Mouse (Mus musculus): ENCODE data around the gene Slit1. TPM values are rescaled to one million over a fixed set of nuclear protein-coding genes. Genes with fewer than 3 reads are reported as not detected.

Gene Slit1
- polyA plus RNA-seq, 1 experiment from 2014 or later = 15.3 TPM

DNA sequence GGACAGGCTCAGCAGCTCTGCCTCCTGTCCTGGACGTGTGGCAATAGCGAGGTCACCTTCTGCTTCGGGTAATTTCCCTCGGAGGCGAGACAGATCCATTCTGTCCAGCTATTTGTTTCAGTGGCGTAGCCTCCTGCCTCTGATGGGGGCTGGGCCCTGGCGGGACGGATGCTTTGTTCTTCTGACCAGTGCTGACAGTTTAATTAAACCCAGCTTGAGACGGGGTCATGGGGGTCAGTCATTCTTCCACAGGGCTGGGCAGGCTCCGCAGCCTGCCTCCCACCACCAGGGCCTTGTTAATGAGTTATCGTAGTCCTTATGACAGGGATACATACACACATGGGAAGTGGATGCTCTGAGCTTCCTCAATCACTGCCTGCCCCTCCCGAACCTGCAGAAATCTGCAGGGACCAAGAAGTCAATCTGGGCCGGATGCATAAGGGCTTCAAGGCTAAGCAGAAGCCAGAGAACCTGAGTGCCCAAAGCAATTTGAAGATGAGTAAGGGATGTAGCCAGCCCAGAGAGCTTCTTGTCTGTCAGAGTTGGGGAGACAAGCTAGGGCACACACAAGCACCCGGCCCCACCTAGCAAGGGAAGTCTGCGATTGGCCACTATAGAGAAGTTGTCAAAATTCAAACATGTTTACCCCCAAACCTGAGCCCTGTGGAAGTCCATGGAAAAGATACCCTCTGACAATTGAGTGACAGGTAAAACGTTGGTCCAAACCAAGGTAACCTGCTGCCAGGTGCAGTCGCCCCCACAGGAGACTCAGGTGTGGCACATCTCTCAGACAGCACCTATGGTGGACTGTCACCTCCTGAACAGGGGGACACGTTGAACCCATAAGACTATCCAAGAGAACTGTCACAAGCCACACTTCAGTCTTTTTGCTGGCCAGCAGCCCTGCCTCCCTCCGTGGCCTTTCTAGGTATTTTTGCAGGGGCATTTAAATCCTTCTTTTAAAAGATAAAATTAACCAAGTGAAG is 26.9 kb downstream of the Slit1 start:
- Histone ChIP-seq H3K27me3 (ENCODE audit: control insufficient read depth, insufficient read depth, low read length) (0 out of 2 replicates have a peak, but pooled peaks cover 2% of the 10 kb centered on the region), H3K9me3 (ENCODE audit: control insufficient read depth, low read length) (no peaks in the 10 kb centered on the region), H3K9ac (ENCODE audit: low read length) (no peak overlapping the region), H3K27ac (ENCODE audit: low read depth, low read length) (peak overlapping the region; percentile 63), H3K4me1 (ENCODE audit: control insufficient read depth, insufficient read depth, low read length) (peaks cover 28% of the 10 kb centered on the region), H3K4me3 (ENCODE audit: low read depth, low read length) (no peak overlapping the region), H3K36me3 (ENCODE audit: control insufficient read depth, insufficient read depth, low read length) (no peaks in the 10 kb centered on the region), H3K4me2 (ENCODE audit: low read depth) (no peak overlapping the region)
- 18% methylated on average over 19 of the region's 19 CpGs for WGBS
- peak; percentile 76 for ATAC-seq (ENCODE audit: insufficient read depth, low FRiP score, low TSS enrichment)
- DNase-seq (ENCODE audit: low spot score) = peak; percentile 80

DNA sequence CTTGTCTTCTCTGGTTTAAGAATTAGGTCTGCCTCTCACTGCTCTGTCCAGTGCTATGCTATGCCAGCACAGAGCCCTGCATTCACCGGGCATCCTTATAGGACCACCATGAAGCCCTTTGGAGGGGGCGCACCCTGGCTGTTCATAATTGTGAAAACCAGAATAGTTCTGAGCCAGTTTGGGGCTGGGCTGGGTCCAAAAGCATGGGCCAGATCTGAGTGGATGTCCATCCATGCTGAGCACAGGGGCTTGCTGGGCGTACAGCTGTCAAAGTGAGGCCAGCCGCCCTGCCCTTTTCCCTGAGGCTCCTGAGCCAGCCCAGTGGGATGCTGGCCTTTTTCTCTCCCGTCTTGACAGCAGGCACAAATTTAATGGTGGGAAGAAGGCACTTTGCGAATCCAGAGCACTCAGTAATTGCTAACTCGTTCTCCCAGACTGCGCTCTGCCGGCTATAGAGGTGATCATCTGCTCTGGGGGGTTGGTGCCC is 29.0 kb downstream of the Slit1 start:
- no peak for ATAC-seq (ENCODE audit: insufficient read depth, low FRiP score, low TSS enrichment)
- no peak overlapping the region for H3K4me3 ChIP-seq (ENCODE audit: low read depth, low read length)
- H3K4me1 ChIP-seq (ENCODE audit: control insufficient read depth, insufficient read depth, low read length) = peaks cover 28% of the 10 kb centered on the region
- H3K9ac ChIP-seq (ENCODE audit: low read length) = no peak overlapping the region
- no peaks in the 10 kb centered on the region for H3K36me3 ChIP-seq (ENCODE audit: control insufficient read depth, insufficient read depth, low read length)
- 0 out of 2 replicates have a peak, but pooled peaks cover 2% of the 10 kb centered on the region for H3K27me3 ChIP-seq (ENCODE audit: control insufficient read depth, insufficient read depth, low read length)
- WGBS = 33% methylated on average over 9 of the region's 9 CpGs
- DNase-seq (ENCODE audit: low spot score) = no peak
- H3K4me2 ChIP-seq (ENCODE audit: low read depth) = no peak overlapping the region
- H3K27ac ChIP-seq (ENCODE audit: low read depth, low read length) = peak overlapping the region; percentile 15; the same call in 1 of the 2 replicates
- no peaks in the 10 kb centered on the region for H3K9me3 ChIP-seq (ENCODE audit: control insufficient read depth, low read length)

- Histone ChIP-seq H3K4me3 (ENCODE audit: low read depth, low read length) (no peak overlapping the region), H3K9ac (ENCODE audit: low read length) (no peak overlapping the region), H3K36me3 (ENCODE audit: control insufficient read depth, insufficient read depth, low read length) (no peaks in the 10 kb centered on the region), H3K27me3 (ENCODE audit: control insufficient read depth, insufficient read depth, low read length) (0 out of 2 replicates have a peak, but pooled peaks cover 2% of the 10 kb centered on the region), H3K9me3 (ENCODE audit: control insufficient read depth, low read length) (no peaks in the 10 kb centered on the region), H3K4me2 (ENCODE audit: low read depth) (no peak overlapping the region), H3K27ac (ENCODE audit: low read depth, low read length) (no peak overlapping the region), H3K4me1 (ENCODE audit: control insufficient read depth, insufficient read depth, low read length) (peaks cover 28% of the 10 kb centered on the region)
- WGBS = 92% methylated on average over 8 of the region's 8 CpGs
- DNase-seq (ENCODE audit: low spot score) (no peak), ATAC-seq (ENCODE audit: insufficient read depth, low FRiP score, low TSS enrichment) (no peak)
Observed at GRCm38 (mm10) chr19:41712829-41713228, 30.6 kb downstream of the Slit1 start.

- peaks cover 29% of the 10 kb centered on the region for H3K4me1 ChIP-seq (ENCODE audit: control insufficient read depth, insufficient read depth, low read length)
- WGBS = 90% methylated on average over 9 of the region's 9 CpGs
- H3K27ac ChIP-seq (ENCODE audit: low read depth, low read length) = no peak overlapping the region
- no peak overlapping the region for H3K9ac ChIP-seq (ENCODE audit: low read length)
- H3K4me3 ChIP-seq (ENCODE audit: low read depth, low read length) = no peak overlapping the region
- H3K36me3 ChIP-seq (ENCODE audit: control insufficient read depth, insufficient read depth, low read length) = no peaks in the 10 kb centered on the region
- ATAC-seq (ENCODE audit: insufficient read depth, low FRiP score, low TSS enrichment) = no peak
- H3K4me2 ChIP-seq (ENCODE audit: low read depth) = no peak overlapping the region
- no peak for DNase-seq (ENCODE audit: low spot score)
- H3K9me3 ChIP-seq (ENCODE audit: control insufficient read depth, low read length) = no peaks in the 10 kb centered on the region
- no peaks in the 10 kb centered on the region for H3K27me3 ChIP-seq (ENCODE audit: control insufficient read depth, insufficient read depth, low read length)
Observed at GRCm38 (mm10) chr19:41711665-41712064, 31.8 kb downstream of the Slit1 start.

DNA sequence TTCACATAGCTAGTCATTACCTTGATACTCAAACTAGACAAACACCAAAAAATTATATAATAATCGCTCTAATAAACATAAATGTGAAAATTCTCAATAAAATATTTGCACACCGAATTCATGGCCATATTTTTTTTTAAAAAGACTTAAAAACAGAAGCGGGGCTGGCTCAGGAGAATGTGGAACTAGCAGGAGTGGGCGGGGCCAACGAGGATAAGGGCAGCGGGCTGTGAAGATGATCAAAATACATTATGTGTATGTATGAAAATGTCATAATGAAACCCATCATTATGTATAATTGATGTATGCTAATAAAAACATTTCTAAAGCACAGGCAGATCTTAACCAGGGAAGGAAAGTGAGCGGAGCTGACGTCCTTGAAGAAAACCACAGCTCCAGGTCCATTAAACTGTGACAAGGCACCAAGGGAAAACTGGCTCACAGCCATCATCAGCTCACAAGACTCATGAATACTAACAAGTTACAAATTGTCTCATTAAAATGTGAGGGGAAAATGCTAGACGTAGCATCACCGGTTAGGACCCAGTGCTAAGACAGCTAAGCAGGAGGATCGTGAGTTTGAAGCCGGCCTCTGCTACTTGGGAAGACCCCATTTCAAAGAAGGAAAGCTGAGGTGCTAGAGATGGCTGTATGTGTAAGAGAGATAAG is 33.8 kb downstream of the Slit1 start:
- Histone ChIP-seq H3K27me3 (ENCODE audit: control insufficient read depth, insufficient read depth, low read length) (no peaks in the 10 kb centered on the region), H3K9ac (ENCODE audit: low read length) (no peak overlapping the region), H3K4me2 (ENCODE audit: low read depth) (no peak overlapping the region), H3K4me3 (ENCODE audit: low read depth, low read length) (no peak overlapping the region), H3K4me1 (ENCODE audit: control insufficient read depth, insufficient read depth, low read length) (peaks cover 38% of the 10 kb centered on the region), H3K9me3 (ENCODE audit: control insufficient read depth, low read length) (no peaks in the 10 kb centered on the region), H3K27ac (ENCODE audit: low read depth, low read length) (no peak overlapping the region), H3K36me3 (ENCODE audit: control insufficient read depth, insufficient read depth, low read length) (no peaks in the 10 kb centered on the region)
- WGBS = 86% methylated on average over 12 of the region's 12 CpGs
- ATAC-seq (ENCODE audit: insufficient read depth, low FRiP score, low TSS enrichment) (no peak), DNase-seq (ENCODE audit: low spot score) (no peak)

- H3K36me3 ChIP-seq (ENCODE audit: control insufficient read depth, insufficient read depth, low read length) = no peaks in the 10 kb centered on the region
- WGBS = 23% methylated on average over 12 of the region's 12 CpGs
- no peak overlapping the region for H3K9ac ChIP-seq (ENCODE audit: low read length)
- H3K4me3 ChIP-seq (ENCODE audit: low read depth, low read length) = no peak overlapping the region
- peaks cover 35% of the 10 kb centered on the region for H3K4me1 ChIP-seq (ENCODE audit: control insufficient read depth, insufficient read depth, low read length)
- DNase-seq (ENCODE audit: low spot score) (no peak), ATAC-seq (ENCODE audit: insufficient read depth, low FRiP score, low TSS enrichment) (no peak)
- no peak overlapping the region for H3K4me2 ChIP-seq (ENCODE audit: low read depth)
- no peak overlapping the region for H3K27ac ChIP-seq (ENCODE audit: low read depth, low read length)
- H3K27me3 ChIP-seq (ENCODE audit: control insufficient read depth, insufficient read depth, low read length) = no peaks in the 10 kb centered on the region
- no peaks in the 10 kb centered on the region for H3K9me3 ChIP-seq (ENCODE audit: control insufficient read depth, low read length)
Observed at GRCm38 (mm10) chr19:41707850-41708249, 35.6 kb downstream of the Slit1 start.

DNA sequence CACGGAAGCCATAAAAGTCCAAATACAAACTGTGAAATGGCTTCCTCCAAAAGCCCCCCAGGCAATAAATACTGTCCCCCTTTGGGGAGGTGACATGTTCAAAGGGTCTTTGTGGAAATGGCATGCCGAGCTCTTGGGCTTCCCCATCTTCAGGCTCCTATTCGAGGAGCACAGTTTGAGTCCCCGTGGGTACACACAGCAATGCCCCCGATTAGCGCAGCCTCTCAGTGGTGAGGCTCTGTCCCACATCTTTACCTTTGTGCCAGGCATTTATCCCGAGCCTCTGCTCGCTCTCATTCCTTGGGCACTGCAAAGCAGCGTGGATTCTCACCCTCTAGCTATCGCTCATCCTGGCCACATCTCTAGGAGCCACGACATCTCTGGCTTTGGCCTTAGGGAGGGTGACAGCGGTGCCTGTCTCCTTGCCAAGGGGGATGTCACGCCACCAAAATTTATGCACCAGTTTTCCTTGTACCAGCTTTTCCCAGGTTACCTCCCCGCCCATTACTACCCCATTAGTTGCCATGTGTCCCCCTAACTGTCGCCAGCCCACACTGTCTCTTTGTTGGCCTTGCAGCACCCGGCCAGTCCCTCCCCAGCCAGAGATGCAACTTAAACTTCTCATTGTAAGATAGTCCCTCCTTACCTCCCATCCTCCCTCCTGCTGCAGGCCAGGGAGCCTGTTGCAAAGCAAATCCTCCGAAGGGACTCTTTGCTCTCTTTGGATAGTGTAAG is 37.2 kb downstream of the Slit1 start:
- 47% methylated on average over 17 of the region's 17 CpGs for WGBS
- peak overlapping the region; percentile 10; the same call in 1 of the 2 replicates for H3K4me2 ChIP-seq (ENCODE audit: low read depth)
- H3K4me1 ChIP-seq (ENCODE audit: control insufficient read depth, insufficient read depth, low read length) = peaks cover 35% of the 10 kb centered on the region
- no peaks in the 10 kb centered on the region for H3K36me3 ChIP-seq (ENCODE audit: control insufficient read depth, insufficient read depth, low read length)
- peak; percentile 45 for ATAC-seq (ENCODE audit: insufficient read depth, low FRiP score, low TSS enrichment)
- no peak overlapping the region for H3K4me3 ChIP-seq (ENCODE audit: low read depth, low read length)
- H3K9ac ChIP-seq (ENCODE audit: low read length) = no peak overlapping the region; the same call in 1 of the 2 replicates
- no peak for DNase-seq (ENCODE audit: low spot score)
- H3K27ac ChIP-seq (ENCODE audit: low read depth, low read length) = peak overlapping the region; percentile 77
- no peaks in the 10 kb centered on the region for H3K9me3 ChIP-seq (ENCODE audit: control insufficient read depth, low read length)
- H3K27me3 ChIP-seq (ENCODE audit: control insufficient read depth, insufficient read depth, low read length) = 0 out of 2 replicates have a peak, but pooled peaks cover under 1% of the 10 kb centered on the region

DNA sequence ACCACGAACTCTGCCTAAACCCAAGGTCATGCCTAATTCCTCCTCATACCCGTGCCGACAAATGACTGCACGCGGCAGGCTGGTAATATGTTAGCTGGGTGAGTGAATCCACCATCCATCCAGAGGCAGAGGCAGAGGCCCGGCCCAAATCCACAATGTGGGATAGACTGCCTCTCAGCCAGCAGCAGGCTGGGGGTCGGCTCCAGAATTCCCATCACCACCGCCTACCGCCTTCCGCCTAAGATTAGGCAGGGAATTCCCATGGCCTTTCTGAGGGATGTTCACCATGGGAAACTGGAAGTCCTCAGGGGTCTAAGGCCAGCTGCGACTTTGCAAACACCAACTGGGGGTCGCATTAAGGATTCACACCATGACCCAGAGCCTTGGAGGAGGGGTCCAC is 38.0 kb downstream of the Slit1 start:
- 0 out of 2 replicates have a peak, but pooled peaks cover 2% of the 10 kb centered on the region for H3K27me3 ChIP-seq (ENCODE audit: control insufficient read depth, insufficient read depth, low read length)
- H3K27ac ChIP-seq (ENCODE audit: low read depth, low read length) = peak overlapping the region; percentile 77
- ATAC-seq (ENCODE audit: insufficient read depth, low FRiP score, low TSS enrichment) = peak; percentile 51
- DNase-seq (ENCODE audit: low spot score) = peak; percentile 65
- no peaks in the 10 kb centered on the region for H3K9me3 ChIP-seq (ENCODE audit: control insufficient read depth, low read length)
- 25% methylated on average over 12 of the region's 12 CpGs for WGBS
- H3K4me3 ChIP-seq (ENCODE audit: low read depth, low read length) = no peak overlapping the region
- H3K9ac ChIP-seq (ENCODE audit: low read length) = no peak overlapping the region; the same call in 1 of the 2 replicates
- peaks cover 37% of the 10 kb centered on the region for H3K4me1 ChIP-seq (ENCODE audit: control insufficient read depth, insufficient read depth, low read length)
- no peaks in the 10 kb centered on the region for H3K36me3 ChIP-seq (ENCODE audit: control insufficient read depth, insufficient read depth, low read length)
- H3K4me2 ChIP-seq (ENCODE audit: low read depth) = peak overlapping the region; percentile 16; the same call in 1 of the 2 replicates
